Mouse (Mus musculus): ENCODE measurements around the gene Slc6a5. TPM values are rescaled to one million over a fixed set of nuclear protein-coding genes. Genes with fewer than 3 reads are reported as not detected.
"Not testable (repeated sequence)": the region's sequence is repeated elsewhere in the genome, so short reads cannot be mapped to it uniquely, and the experiment has no call there.

Slc6a5 gene
- polyA plus RNA-seq, 2 experiments, result 0.03 TPM; not detected in 1

DNA sequence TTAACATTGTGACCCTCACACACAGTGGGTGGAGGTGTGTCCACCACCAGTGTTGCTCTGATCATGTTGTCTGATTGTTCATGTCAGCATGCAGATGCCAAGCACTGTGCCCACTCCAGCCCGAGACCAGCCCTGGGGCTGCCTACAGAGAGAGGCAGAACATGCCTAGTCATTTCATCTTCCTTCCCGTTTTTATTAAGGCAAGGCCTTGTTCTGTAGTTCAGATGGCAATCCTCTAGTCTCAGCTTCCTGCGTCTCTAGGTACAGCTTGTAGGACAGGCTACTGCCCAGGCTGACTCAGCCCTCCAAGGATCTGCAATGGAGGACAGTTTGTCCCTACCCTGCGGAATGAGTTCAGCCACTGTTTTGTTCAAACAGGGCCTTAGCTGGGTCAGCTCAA lies 13.0 kb downstream of the Slc6a5 start:
- no peaks in the 10 kb centered on the region for H3K4me1 ChIP-seq (ENCODE audit: control insufficient read depth, insufficient read depth, low read length)
- 0 out of 2 replicates have a peak, but pooled peaks cover 6% of the 10 kb centered on the region for H3K27me3 ChIP-seq (ENCODE audit: control insufficient read depth, insufficient read depth, low read length)
- no peak overlapping the region for H3K4me3 ChIP-seq (replicated peaks; ENCODE audit: low read length)
- WGBS, result 51% methylated on average over 4 of the region's 4 CpGs
- H3K27ac ChIP-seq (replicated peaks; ENCODE audit: low read depth, low read length), result no peak overlapping the region
- peak overlapping the region; percentile 18; the same call in 1 of the 2 replicates for H3K4me2 ChIP-seq (replicated peaks; ENCODE audit: low read depth, low read length, severe bottlenecking)
- DNase-seq (ENCODE audit: low spot score) (no peak), ATAC-seq (ENCODE audit: low FRiP score, low read depth) (no peak; the same call in 1 of the 2 replicates)
- no peak overlapping the region for H3K9ac ChIP-seq (ENCODE audit: low read depth, low read length, severe bottlenecking)
- no peaks in the 10 kb centered on the region for H3K36me3 ChIP-seq (ENCODE audit: control insufficient read depth, insufficient read depth, low read length)
- H3K9me3 ChIP-seq (ENCODE audit: control insufficient read depth, low read length), result no peaks in the 10 kb centered on the region
- no peak for TF ChIP-seq POLR2A (IDR thresholded peaks at IDR 0.05; ENCODE audit: borderline replicate concordance, extremely low read depth, insufficient read depth, insufficient read length)

DNA sequence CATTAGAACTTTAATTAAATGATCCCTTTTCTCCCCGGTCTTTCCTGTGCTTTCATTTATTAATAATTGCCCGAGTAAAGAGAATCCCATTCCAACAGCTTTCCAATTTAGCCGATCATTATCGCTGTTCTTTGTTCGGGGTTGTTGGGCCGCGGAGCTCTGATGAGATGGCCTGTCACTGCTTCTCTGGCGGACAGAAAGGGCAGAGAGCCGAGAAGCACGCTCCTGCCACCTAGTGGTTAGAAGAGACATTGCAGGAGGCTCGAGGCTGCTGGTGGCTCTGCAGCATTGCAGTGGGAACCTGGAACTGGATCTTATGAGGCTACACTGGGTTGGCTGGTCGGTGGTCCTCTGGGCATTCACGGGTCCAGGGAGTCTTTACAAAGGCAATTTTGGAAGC lies 13.4 kb downstream of the Slc6a5 start:
- under 1% methylated on average over 13 of the region's 13 CpGs for WGBS
- peak; percentile 82 for DNase-seq (ENCODE audit: low spot score)
- 0 out of 2 replicates have a peak, but pooled peaks cover 5% of the 10 kb centered on the region for H3K27me3 ChIP-seq (ENCODE audit: control insufficient read depth, insufficient read depth, low read length)
- H3K4me1 ChIP-seq (ENCODE audit: control insufficient read depth, insufficient read depth, low read length), result no peaks in the 10 kb centered on the region
- H3K4me2 ChIP-seq (replicated peaks; ENCODE audit: low read depth, low read length, severe bottlenecking), result peak overlapping the region; percentile 18; the same call in 1 of the 2 replicates
- H3K27ac ChIP-seq (replicated peaks; ENCODE audit: low read depth, low read length), result no peak overlapping the region
- H3K36me3 ChIP-seq (ENCODE audit: control insufficient read depth, insufficient read depth, low read length), result no peaks in the 10 kb centered on the region
- peak; percentile 79 for ATAC-seq (ENCODE audit: low FRiP score, low read depth)
- no peaks in the 10 kb centered on the region for H3K9me3 ChIP-seq (ENCODE audit: control insufficient read depth, low read length)
- no peak for TF ChIP-seq POLR2A (IDR thresholded peaks at IDR 0.05; ENCODE audit: borderline replicate concordance, extremely low read depth, insufficient read depth, insufficient read length)
- H3K9ac ChIP-seq (ENCODE audit: low read depth, low read length, severe bottlenecking), result no peak overlapping the region
- H3K4me3 ChIP-seq (replicated peaks; ENCODE audit: low read length), result no peak overlapping the region

DNA sequence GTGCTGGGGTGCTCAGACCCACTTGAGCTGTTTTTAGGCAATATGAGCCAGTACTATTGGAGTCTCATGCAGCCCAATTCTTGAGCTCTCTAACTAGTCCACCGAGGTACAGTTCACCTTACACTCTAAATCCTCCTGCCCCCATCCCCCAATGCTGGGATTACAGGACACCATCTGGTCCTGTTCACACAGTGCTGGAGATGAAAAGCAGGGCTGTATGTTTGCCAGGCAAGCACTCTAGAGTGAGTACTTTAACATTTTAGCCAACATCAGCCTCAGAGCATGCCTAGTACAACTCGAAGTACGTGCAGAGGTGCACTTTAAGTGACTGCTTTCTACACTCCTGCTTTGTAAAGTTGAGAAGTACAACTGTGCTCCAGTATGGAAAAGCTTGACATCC lies 18.6 kb downstream of the Slc6a5 start:
- DNase-seq (ENCODE audit: low spot score) (peak; percentile 37), ATAC-seq (ENCODE audit: low FRiP score, low read depth) (no peak; the same call in 1 of the 2 replicates)
- Histone ChIP-seq H3K4me2 (replicated peaks; ENCODE audit: low read depth, low read length, severe bottlenecking) (no peak overlapping the region), H3K4me1 (ENCODE audit: control insufficient read depth, insufficient read depth, low read length) (no peaks in the 10 kb centered on the region), H3K4me3 (replicated peaks; ENCODE audit: low read length) (no peak overlapping the region), H3K27ac (replicated peaks; ENCODE audit: low read depth, low read length) (no peak overlapping the region), H3K9me3 (ENCODE audit: control insufficient read depth, low read length) (no peaks in the 10 kb centered on the region), H3K27me3 (ENCODE audit: control insufficient read depth, insufficient read depth, low read length) (no peaks in the 10 kb centered on the region), H3K36me3 (ENCODE audit: control insufficient read depth, insufficient read depth, low read length) (no peaks in the 10 kb centered on the region), H3K9ac (ENCODE audit: low read depth, low read length, severe bottlenecking) (no peak overlapping the region)
- 29% methylated on average over 3 of the region's 3 CpGs for WGBS
- TF ChIP-seq POLR2A (IDR thresholded peaks at IDR 0.05; ENCODE audit: borderline replicate concordance, extremely low read depth, insufficient read depth, insufficient read length), result no peak

DNA sequence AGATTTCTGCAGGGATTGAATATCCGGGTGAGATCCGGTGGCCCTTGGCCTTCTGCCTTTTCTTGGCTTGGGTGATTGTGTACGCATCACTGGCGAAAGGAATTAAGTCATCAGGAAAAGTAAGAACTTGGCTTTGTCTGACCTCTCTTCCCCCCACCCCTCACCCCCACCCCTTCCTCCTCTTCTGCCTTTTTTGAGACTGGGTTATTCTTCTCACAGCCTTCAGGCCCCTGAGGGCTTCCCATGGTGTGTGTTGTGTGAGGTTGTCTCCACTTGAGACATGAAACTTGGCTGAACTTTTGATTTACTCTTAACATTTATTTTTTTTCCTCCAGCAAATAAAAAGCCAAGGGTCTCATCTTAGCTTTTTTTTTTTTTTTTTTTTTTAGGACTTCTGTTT lies 20.1 kb downstream of the Slc6a5 start:
- no peak overlapping the region for H3K9ac ChIP-seq (ENCODE audit: low read depth, low read length, severe bottlenecking)
- ATAC-seq (ENCODE audit: low FRiP score, low read depth) (peak; percentile 63; the same call in 1 of the 2 replicates), DNase-seq (ENCODE audit: low spot score) (no peak)
- H3K27ac ChIP-seq (replicated peaks; ENCODE audit: low read depth, low read length), result no peak overlapping the region
- H3K4me2 ChIP-seq (replicated peaks; ENCODE audit: low read depth, low read length, severe bottlenecking), result no peak overlapping the region
- 81% methylated on average over 4 of the region's 4 CpGs for WGBS
- TF ChIP-seq POLR2A (IDR thresholded peaks at IDR 0.05; ENCODE audit: borderline replicate concordance, extremely low read depth, insufficient read depth, insufficient read length), result no peak
- no peaks in the 10 kb centered on the region for H3K9me3 ChIP-seq (ENCODE audit: control insufficient read depth, low read length)
- no peak overlapping the region for H3K4me3 ChIP-seq (replicated peaks; ENCODE audit: low read length)
- H3K4me1 ChIP-seq (ENCODE audit: control insufficient read depth, insufficient read depth, low read length), result no peaks in the 10 kb centered on the region
- H3K36me3 ChIP-seq (ENCODE audit: control insufficient read depth, insufficient read depth, low read length), result no peaks in the 10 kb centered on the region
- H3K27me3 ChIP-seq (ENCODE audit: control insufficient read depth, insufficient read depth, low read length), result no peaks in the 10 kb centered on the region

DNA sequence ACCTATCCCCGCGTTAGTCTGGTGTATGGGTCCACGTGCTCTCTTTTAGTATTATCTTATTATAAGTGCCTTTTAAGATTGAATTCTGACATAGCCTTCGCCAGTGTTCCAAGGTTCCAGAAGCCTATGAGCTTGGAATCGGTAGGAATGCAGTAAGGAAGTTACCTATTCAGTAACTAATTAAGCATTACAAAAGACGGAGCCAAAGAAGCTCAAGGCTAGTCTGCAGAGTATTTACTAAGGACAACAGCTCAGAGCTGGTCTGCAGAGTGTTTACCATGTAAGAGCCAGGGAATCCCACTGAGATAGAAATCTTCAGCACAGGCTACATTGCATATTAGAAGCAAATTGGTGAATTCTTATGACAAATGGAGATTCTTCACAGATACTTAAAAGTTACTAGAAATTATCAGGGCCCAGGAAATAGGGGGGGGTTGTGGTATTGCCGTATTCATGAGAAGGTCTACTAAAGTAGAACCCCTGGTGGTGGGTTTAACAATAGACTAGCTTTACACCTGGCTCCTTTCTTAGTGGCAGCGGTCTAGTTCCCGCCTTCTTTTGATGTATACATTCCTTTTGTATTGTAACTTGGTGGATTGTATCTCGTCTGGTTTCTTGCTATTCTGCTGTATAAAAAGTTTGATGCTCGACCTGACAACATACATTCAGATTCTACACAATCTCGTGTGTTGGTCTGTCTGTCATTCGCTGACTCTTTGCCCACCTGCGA lies 23.6 kb downstream of the Slc6a5 start:
- H3K27me3 ChIP-seq (ENCODE audit: control insufficient read depth, insufficient read depth, low read length); H3K27ac ChIP-seq (replicated peaks; ENCODE audit: low read depth, low read length); H3K36me3 ChIP-seq (ENCODE audit: control insufficient read depth, insufficient read depth, low read length); H3K9ac ChIP-seq (ENCODE audit: low read depth, low read length, severe bottlenecking); DNase-seq (ENCODE audit: low spot score); H3K4me2 ChIP-seq (replicated peaks; ENCODE audit: low read depth, low read length, severe bottlenecking); H3K9me3 ChIP-seq (ENCODE audit: control insufficient read depth, low read length); H3K4me3 ChIP-seq (replicated peaks; ENCODE audit: low read length); ATAC-seq (ENCODE audit: low FRiP score, low read depth); H3K4me1 ChIP-seq (ENCODE audit: control insufficient read depth, insufficient read depth, low read length): not testable (repeated sequence)
- WGBS, result 84% methylated on average over 14 of the region's 14 CpGs
